Mouse (Mus musculus) cerebellum, adult 2 months (tissue): ENCODE results near the gene Pycard.

Experiments
- CTCF ChIP-seq: fragments of 200-500 bp; IDR thresholded peaks from 2 replicates; pipeline ENCODE4 v1.5.1; 2011; ENCODE audit warnings: low read depth, mild to moderate bottlenecking, control low read depth, low read length, moderate library complexity, borderline replicate concordance; ENCODE audit not compliant: insufficient read depth
- POLR2A ChIP-seq: fragments of 200-500 bp; IDR thresholded peaks from 2 replicates; pipeline ENCODE4 v1.6.1; 2011; ENCODE audit warnings: low read length, control low read depth, borderline replicate concordance; ENCODE audit not compliant: insufficient read depth

DNA sequence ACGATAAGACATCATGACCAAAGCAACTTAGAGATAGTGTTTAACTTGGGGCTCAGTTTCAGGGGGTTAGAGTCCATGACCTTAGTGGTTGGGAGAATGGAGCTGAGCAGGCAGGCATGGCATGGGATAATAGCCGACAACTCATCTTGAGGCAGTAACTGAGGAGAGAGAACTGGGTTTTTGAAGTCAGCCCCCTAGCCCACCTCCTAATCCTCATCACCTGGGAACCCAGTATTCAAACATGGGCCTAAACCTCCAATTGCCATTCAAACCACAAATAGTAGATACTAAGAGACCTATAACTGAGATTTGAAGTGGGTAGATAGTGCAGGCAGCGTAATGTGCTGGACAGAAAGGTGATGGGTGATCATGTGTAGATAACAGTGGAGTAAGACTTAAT, 13.1 kb downstream of the Pycard start:
- TF ChIP-seq CTCF (no peak), POLR2A (no peak)
